Mouse (Mus musculus) hindbrain, postnatal 0 days (tissue): ENCODE data around the gene Adamts15. TPM values are rescaled to one million over a fixed set of nuclear protein-coding genes. Genes with fewer than 3 reads are reported as not detected.

Experiments used
- ATAC-seq: fragments of 200-750 bp; cut with Nextera tagmentation; 2 replicates; pipeline ENCODE4 v1.8.0; 2017; ENCODE audit warnings: mild to moderate bottlenecking, moderate TSS enrichment, moderate library complexity
- DNase-seq: peaks from one replicate; pipeline ENCODE4 v3.0.0-alpha.2; 2015; ENCODE audit warnings: low spot score
- H3K27ac ChIP-seq: fragments of 300-500 bp; sonication (generic); 2 replicates; pipeline ENCODE4 v1.5.1; 2014; ENCODE audit warnings: mild to moderate bottlenecking
- H3K27me3 ChIP-seq: fragments of 300-500 bp; sonication (generic); 2 replicates; pipeline ENCODE4 v1.6.1; 2014; ENCODE audit warnings: low read length, mixed read lengths; ENCODE audit not compliant: insufficient read depth
- H3K36me3 ChIP-seq: fragments of 300-500 bp; sonication (generic); 2 replicates; pipeline ENCODE4 v1.6.1; 2014; ENCODE audit warnings: low read length, mixed read lengths; ENCODE audit not compliant: insufficient read depth
- H3K4me1 ChIP-seq: fragments of 300-500 bp; sonication (generic); 2 replicates; pipeline ENCODE4 v1.6.1; 2014; ENCODE audit warnings: antibody characterized with exemption, low read length, mixed read lengths; ENCODE audit not compliant: insufficient read depth
- H3K4me2 ChIP-seq: fragments of 300-500 bp; sonication (generic); 2 replicates; pipeline ENCODE4 v1.6.1; 2014; ENCODE audit warnings: low read depth, mild to moderate bottlenecking, low read length, moderate library complexity, mixed read lengths
- H3K4me3 ChIP-seq: fragments of 300-500 bp; sonication (generic); 2 replicates; pipeline ENCODE4 v1.5.1; 2014; ENCODE audit warnings: low read length
- H3K9ac ChIP-seq: fragments of 300-500 bp; sonication (generic); replicated peaks from 2 replicates; pipeline ENCODE4 v1.6.1; 2014; ENCODE audit warnings: mild to moderate bottlenecking, low read length, moderate library complexity, mixed read lengths
- H3K9me3 ChIP-seq: fragments of 300-500 bp; sonication (generic); 2 replicates; pipeline ENCODE4 v1.6.1; 2016; ENCODE audit warnings: low read length, mixed read lengths
- CTCF ChIP-seq: IDR thresholded peaks from 2 replicates; pipeline ENCODE4 v1.5.1; 2016; ENCODE audit warnings: antibody characterized with exemption, control low read depth, low read depth
- WGBS: fragments of 180-500 bp; shearing (Covaris S2); extraction: QIAGEN DNeasy Blood & Tissue Kit; methylation state at CpG from one replicate; pipeline ENCODE4 v1.1.7; 2014; 5-methylcytosine and 5-hydroxymethylcytosine counted together
- polyA plus RNA-seq: library from polyadenylated mRNA; unstranded; fragments of >200 nt; fragmentation: Nextera tagmentation; extraction: Ambion mirVana; gene quantifications from 2 replicates; pipeline ENCODE4 v1.2.1, GENCODE M21; 2015
- total RNA-seq: library from RNA; depleted of rRNA; stranded (reverse); fragments of >200 nt; gene quantifications from 2 replicates; pipeline ENCODE4 v1.2.3, GENCODE M21; 2014

The Adamts15 gene
- total and polyA plus RNA-seq, 2 experiments from 2014 or later, result 3.5 to 14.6 TPM

DNA sequence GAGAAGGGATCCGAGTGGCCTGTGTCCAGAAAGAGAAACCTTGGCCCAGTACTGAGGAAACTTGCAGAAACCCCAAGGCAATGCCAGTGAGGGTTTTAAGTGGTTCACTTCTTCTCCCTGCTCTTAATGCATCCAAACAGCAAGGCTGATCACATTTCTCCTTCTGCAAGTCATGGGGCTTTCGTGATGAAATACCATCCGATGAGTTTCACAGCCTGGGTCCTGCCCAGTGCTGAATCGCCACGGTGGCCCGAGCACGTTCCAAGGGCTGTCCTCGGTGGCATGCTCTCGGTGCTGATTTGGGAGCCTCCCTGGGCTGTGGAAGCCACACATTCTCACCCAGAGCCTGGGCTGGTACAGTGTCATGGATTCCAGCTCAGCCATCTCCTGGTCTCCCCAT, 33.0 kb upstream of the Adamts15 start:
- Histone ChIP-seq H3K4me2 (no peak overlapping the region), H3K4me1 (0 out of 2 replicates have a peak, but pooled peaks cover 2% of the 10 kb centered on the region), H3K27ac (no peak overlapping the region), H3K27me3 (no peaks in the 10 kb centered on the region), H3K4me3 (no peak overlapping the region), H3K9ac (no peak overlapping the region), H3K9me3 (no peaks in the 10 kb centered on the region), H3K36me3 (no peaks in the 10 kb centered on the region)
- TF ChIP-seq CTCF, result no peak
- 94% methylated on average over 9 of the region's 9 CpGs for WGBS
- DNase-seq (no peak), ATAC-seq (no peak)

GRCm38 (mm10) chr9:30953287-30953686, 31.0 kb upstream of the Adamts15 start:
- H3K4me3 ChIP-seq, result no peak overlapping the region
- no peaks in the 10 kb centered on the region for H3K36me3 ChIP-seq
- H3K4me1 ChIP-seq, result 0 out of 2 replicates have a peak, but pooled peaks cover 4% of the 10 kb centered on the region
- H3K27me3 ChIP-seq, result no peaks in the 10 kb centered on the region
- no peak overlapping the region for H3K4me2 ChIP-seq
- no peak overlapping the region for H3K9ac ChIP-seq
- TF ChIP-seq CTCF, result peak; percentile 47
- WGBS, result 59% methylated on average over 8 of the region's 8 CpGs
- peak; percentile 14 for DNase-seq
- H3K9me3 ChIP-seq, result no peaks in the 10 kb centered on the region
- no peak overlapping the region for H3K27ac ChIP-seq
- no peak for ATAC-seq

DNA sequence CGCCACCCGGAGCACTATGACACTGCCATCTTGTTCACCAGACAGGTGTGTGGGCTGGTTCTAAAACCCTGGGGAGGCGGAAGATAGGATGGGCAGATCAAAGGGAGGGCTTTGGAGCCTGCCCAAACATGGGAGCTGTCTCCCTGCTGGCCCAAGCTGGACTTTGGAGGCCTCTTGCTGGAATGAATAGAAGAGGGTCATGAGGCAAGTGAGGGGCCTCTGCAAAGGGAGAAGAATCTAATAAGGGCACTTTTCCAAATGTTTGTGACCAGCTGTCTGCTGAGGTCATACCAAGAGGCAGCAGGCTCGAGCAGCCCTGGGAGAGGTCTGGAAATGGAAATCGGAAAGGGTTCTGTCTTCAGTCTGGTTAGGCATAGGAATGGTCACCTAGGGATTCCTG, 29.2 kb upstream of the Adamts15 start:
- no peaks in the 10 kb centered on the region for H3K36me3 ChIP-seq
- no peak overlapping the region for H3K4me2 ChIP-seq
- H3K4me1 ChIP-seq, result 0 out of 2 replicates have a peak, but pooled peaks cover 4% of the 10 kb centered on the region
- no peak overlapping the region for H3K27ac ChIP-seq
- H3K27me3 ChIP-seq, result no peaks in the 10 kb centered on the region
- WGBS, result 77% methylated on average over 5 of the region's 5 CpGs
- no peak overlapping the region for H3K4me3 ChIP-seq
- H3K9ac ChIP-seq, result no peak overlapping the region
- no peak for ATAC-seq
- no peak for DNase-seq
- no peaks in the 10 kb centered on the region for H3K9me3 ChIP-seq
- no peak for TF ChIP-seq CTCF

- TF ChIP-seq CTCF, result no peak
- no peaks in the 10 kb centered on the region for H3K27me3 ChIP-seq
- 39% methylated on average over 4 of the region's 4 CpGs for WGBS
- 0 out of 2 replicates have a peak, but pooled peaks cover 4% of the 10 kb centered on the region for H3K4me1 ChIP-seq
- H3K27ac ChIP-seq, result no peak overlapping the region
- no peak overlapping the region for H3K4me2 ChIP-seq
- H3K36me3 ChIP-seq, result no peaks in the 10 kb centered on the region
- ATAC-seq, result no peak
- H3K9ac ChIP-seq, result no peak overlapping the region
- H3K4me3 ChIP-seq, result no peak overlapping the region
- H3K9me3 ChIP-seq, result no peaks in the 10 kb centered on the region
- DNase-seq, result peak; percentile 69
Measured at GRCm38 (mm10) chr9:30950592-30950991, 28.3 kb upstream of the Adamts15 start.

- H3K27ac ChIP-seq, result no peak overlapping the region
- TF ChIP-seq CTCF, result no peak
- H3K4me1 ChIP-seq, result 0 out of 2 replicates have a peak, but pooled peaks cover 4% of the 10 kb centered on the region
- H3K27me3 ChIP-seq, result no peaks in the 10 kb centered on the region
- H3K36me3 ChIP-seq, result no peaks in the 10 kb centered on the region
- no peak overlapping the region for H3K9ac ChIP-seq
- no peaks in the 10 kb centered on the region for H3K9me3 ChIP-seq
- DNase-seq, result peak; percentile 43
- 38% methylated on average over 4 of the region's 4 CpGs for WGBS
- peak; percentile 22; the same call in 1 of the 2 replicates for ATAC-seq
- H3K4me3 ChIP-seq, result no peak overlapping the region
- H3K4me2 ChIP-seq, result no peak overlapping the region
Measured at GRCm38 (mm10) chr9:30949971-30950370, 27.7 kb upstream of the Adamts15 start.

DNA sequence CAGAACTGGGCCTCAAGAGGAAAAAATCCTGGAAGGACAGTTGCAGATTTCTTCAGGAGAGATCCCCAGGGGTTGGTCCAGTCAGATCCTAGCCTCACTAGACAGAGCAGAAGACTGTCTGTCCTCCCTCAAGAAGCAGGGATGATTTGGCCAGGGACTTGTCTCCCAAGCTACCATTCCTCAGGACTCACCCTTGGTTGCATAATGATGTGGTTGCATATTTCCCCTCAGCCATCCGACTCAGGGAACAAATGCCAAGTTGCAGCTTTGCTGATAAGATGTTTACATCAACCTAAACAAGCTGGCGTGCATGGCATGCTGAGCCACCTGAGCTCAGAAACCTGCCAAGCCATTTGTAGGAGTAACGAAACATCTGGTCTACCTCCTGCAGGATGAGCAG, 27.2 kb upstream of the Adamts15 start:
- no peaks in the 10 kb centered on the region for H3K36me3 ChIP-seq
- ATAC-seq, result no peak

GRCm38 (mm10) chr9:30945276-30945675, 23.0 kb upstream of the Adamts15 start:
- WGBS, result 67% methylated on average over 1 of the region's 1 CpGs
- no peak overlapping the region for H3K4me2 ChIP-seq
- no peaks in the 10 kb centered on the region for H3K9me3 ChIP-seq

More for the DNA sequence above, 27.2 kb upstream of the Adamts15 start:
- 0 out of 2 replicates have a peak, but pooled peaks cover 4% of the 10 kb centered on the region for H3K4me1 ChIP-seq
- H3K27ac ChIP-seq, result no peak overlapping the region
- H3K27me3 ChIP-seq, result no peaks in the 10 kb centered on the region; the same call in 1 of the 2 replicates
- 55% methylated on average over 3 of the region's 3 CpGs for WGBS
- no peak for DNase-seq
- H3K9ac ChIP-seq, result no peak overlapping the region
- no peak overlapping the region for H3K4me2 ChIP-seq
- H3K4me3 ChIP-seq, result no peak overlapping the region
- no peak for TF ChIP-seq CTCF
- H3K9me3 ChIP-seq, result no peaks in the 10 kb centered on the region

More at GRCm38 (mm10) chr9:30945276-30945675, 23.0 kb upstream of the Adamts15 start:
- no peak overlapping the region for H3K9ac ChIP-seq
- H3K4me3 ChIP-seq, result no peak overlapping the region
- no peak for ATAC-seq
- H3K36me3 ChIP-seq, result no peaks in the 10 kb centered on the region
- H3K4me1 ChIP-seq, result peaks cover 6% of the 10 kb centered on the region; the same call in 1 of the 2 replicates
- DNase-seq, result no peak
- no peak for TF ChIP-seq CTCF
- H3K27ac ChIP-seq, result no peak overlapping the region
- H3K27me3 ChIP-seq, result no peaks in the 10 kb centered on the region; the same call in none of the 2 replicates
